Mouse (Mus musculus) stomach, postnatal 0 days (tissue): ENCODE results near the gene Catsperz. TPM values are rescaled to one million over a fixed set of nuclear protein-coding genes. Genes with fewer than 3 reads are reported as not detected.

Experiments used
- ATAC-seq: fragments of 200-750 bp; cut with Nextera tagmentation; 2 replicates; pipeline ENCODE4 v1.8.0; 2017; ENCODE audit not compliant: low FRiP score, low TSS enrichment
- DNase-seq: peaks from one replicate; pipeline ENCODE4 v3.0.0-alpha.2; 2016; ENCODE audit warnings: low spot score
- H3K27ac ChIP-seq: fragments of 300-500 bp; sonication (generic); replicated peaks from 2 replicates; pipeline ENCODE4 v1.5.1; 2014; ENCODE audit warnings: mild to moderate bottlenecking, control low read depth
- H3K27me3 ChIP-seq: fragments of 300-500 bp; sonication (generic); 2 replicates; pipeline ENCODE4 v1.6.1; 2014; ENCODE audit warnings: low read length; ENCODE audit not compliant: control insufficient read depth, insufficient read depth
- H3K36me3 ChIP-seq: fragments of 300-500 bp; sonication (generic); 2 replicates; pipeline ENCODE4 v1.6.1; 2014; ENCODE audit warnings: low read length, mixed read lengths; ENCODE audit not compliant: control insufficient read depth, insufficient read depth
- H3K4me1 ChIP-seq: fragments of 300-500 bp; sonication (generic); replicated peaks from 2 replicates; pipeline ENCODE4 v1.6.1; 2014; ENCODE audit warnings: antibody characterized with exemption; ENCODE audit not compliant: control insufficient read depth, insufficient read depth
- H3K4me2 ChIP-seq: fragments of 300-500 bp; sonication (generic); replicated peaks from 2 replicates; pipeline ENCODE4 v1.6.1; 2014; ENCODE audit warnings: low read depth, mild to moderate bottlenecking, control low read depth, moderate library complexity
- H3K4me3 ChIP-seq: fragments of 300-500 bp; sonication (generic); 2 replicates; pipeline ENCODE4 v1.5.1; 2014; ENCODE audit warnings: low read depth, low read length, control low read depth
- H3K9ac ChIP-seq: fragments of 300-500 bp; sonication (generic); 2 replicates; pipeline ENCODE4 v1.6.1; 2014; ENCODE audit warnings: mild to moderate bottlenecking, low read length, control low read depth, mixed read lengths
- H3K9me3 ChIP-seq: fragments of 300-500 bp; sonication (generic); 2 replicates; pipeline ENCODE4 v1.6.1; 2016; ENCODE audit warnings: low read length; ENCODE audit not compliant: control insufficient read depth
- CTCF ChIP-seq: IDR thresholded peaks from 2 replicates; pipeline ENCODE4 v1.5.1; 2016; ENCODE audit warnings: antibody characterized with exemption, low read depth, mild to moderate bottlenecking, moderate library complexity
- EP300 ChIP-seq: optimal IDR thresholded peaks from 2 replicates; pipeline ENCODE3; 2016; ENCODE audit warnings: antibody characterized with exemption
- WGBS: fragments of 180-500 bp; shearing (Covaris S2); extraction: QIAGEN DNeasy Blood & Tissue Kit; methylation state at CpG from one replicate; pipeline ENCODE4 v1.1.7; 2014; 5-methylcytosine and 5-hydroxymethylcytosine counted together
- polyA plus RNA-seq: library from polyadenylated mRNA; unstranded; fragments of >200 nt; fragmentation: Nextera tagmentation; extraction: Ambion mirVana; gene quantifications from 2 replicates; pipeline ENCODE4 v1.2.1, GENCODE M21; 2015

Gene Catsperz
- polyA plus RNA-seq, 1 experiment from 2014 or later = 4.5 TPM

DNA sequence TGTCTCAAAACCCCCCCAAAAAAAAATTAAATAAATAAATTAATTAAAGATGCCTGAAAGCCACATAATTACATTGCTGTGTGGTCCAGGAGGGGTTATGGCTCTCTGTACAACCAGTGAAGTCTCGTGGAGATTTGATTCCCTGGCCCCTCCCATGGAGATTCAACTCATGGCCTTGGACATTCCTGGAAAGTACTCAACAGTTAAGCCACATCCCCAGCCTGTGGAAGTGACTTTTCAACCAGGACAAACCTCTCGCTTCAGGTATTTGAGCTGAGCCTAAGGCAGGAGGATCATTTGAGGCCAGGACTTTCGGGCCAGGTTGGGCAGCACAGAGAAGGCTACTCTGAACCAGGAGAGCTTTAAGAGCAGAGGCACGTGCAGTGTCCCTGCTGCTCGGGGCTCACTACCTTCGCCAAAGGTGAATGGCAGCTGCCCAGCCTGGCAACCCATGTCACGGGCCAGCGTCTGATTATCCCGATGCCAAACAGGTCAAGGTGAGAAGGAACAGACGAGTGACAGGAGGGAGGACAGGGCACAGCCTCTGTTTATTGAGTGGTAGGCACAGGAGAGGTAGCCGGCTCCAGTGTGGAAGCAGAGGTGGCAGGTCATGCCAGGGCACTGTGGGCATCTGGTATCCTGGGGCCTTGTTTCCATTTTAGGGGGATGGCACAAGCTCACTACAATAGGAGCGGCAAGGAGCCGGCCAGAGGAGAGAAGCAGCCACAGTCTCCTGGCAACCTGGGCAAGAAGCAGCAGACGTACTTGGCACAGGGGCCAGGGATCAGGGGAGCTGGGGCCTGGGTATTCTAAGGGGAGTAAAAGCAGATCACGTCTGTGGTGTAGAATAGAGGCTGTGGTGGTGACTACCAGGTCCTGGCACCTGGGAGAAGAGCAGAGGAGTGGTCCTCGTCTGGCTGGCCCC, 12.6 kb upstream of the Catsperz start:
- no peak overlapping the region for H3K4me2 ChIP-seq
- H3K9me3 ChIP-seq = no peaks in the 10 kb centered on the region
- H3K27me3 ChIP-seq = peaks cover 7% of the 10 kb centered on the region
- H3K36me3 ChIP-seq = no peaks in the 10 kb centered on the region
- no peak overlapping the region for H3K9ac ChIP-seq
- peaks cover 5% of the 10 kb centered on the region; the same call in 1 of the 2 replicates for H3K4me1 ChIP-seq
- no peak for ATAC-seq
- WGBS = 81% methylated on average over 16 of the region's 16 CpGs
- TF ChIP-seq CTCF (no peak), EP300 (no peak)
- no peak for DNase-seq
- no peak overlapping the region for H3K4me3 ChIP-seq
- H3K27ac ChIP-seq = no peak overlapping the region

DNA sequence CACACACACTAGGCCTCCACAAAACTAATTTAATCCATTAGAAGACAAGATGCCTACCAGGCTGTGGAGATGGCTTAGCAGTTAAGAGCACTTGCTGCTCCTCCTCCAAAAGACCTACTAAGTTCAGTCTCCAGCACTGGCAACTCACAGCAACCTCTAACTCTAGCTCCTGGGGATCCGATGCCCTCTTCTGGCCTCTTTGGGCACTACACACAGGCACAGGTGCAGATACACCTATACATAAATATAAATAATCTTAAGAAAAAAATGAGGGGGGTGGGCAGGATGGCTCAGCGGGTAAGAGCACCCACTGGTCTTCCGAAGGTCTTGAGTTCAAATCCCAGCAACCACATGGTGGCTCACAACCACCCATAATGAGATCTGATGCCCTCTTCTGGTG, 11.1 kb upstream of the Catsperz start:
- Histone ChIP-seq H3K9ac (no peak overlapping the region), H3K27me3 (peaks cover 10% of the 10 kb centered on the region), H3K27ac (no peak overlapping the region), H3K4me1 (peaks cover 5% of the 10 kb centered on the region; the same call in 1 of the 2 replicates), H3K4me2 (no peak overlapping the region), H3K4me3 (no peak overlapping the region), H3K9me3 (no peaks in the 10 kb centered on the region), H3K36me3 (no peaks in the 10 kb centered on the region)
- TF ChIP-seq CTCF (peak; percentile 68), EP300 (no peak)
- no peak for ATAC-seq
- peak; percentile 55 for DNase-seq
- 15% methylated on average over 3 of the region's 3 CpGs for WGBS

DNA sequence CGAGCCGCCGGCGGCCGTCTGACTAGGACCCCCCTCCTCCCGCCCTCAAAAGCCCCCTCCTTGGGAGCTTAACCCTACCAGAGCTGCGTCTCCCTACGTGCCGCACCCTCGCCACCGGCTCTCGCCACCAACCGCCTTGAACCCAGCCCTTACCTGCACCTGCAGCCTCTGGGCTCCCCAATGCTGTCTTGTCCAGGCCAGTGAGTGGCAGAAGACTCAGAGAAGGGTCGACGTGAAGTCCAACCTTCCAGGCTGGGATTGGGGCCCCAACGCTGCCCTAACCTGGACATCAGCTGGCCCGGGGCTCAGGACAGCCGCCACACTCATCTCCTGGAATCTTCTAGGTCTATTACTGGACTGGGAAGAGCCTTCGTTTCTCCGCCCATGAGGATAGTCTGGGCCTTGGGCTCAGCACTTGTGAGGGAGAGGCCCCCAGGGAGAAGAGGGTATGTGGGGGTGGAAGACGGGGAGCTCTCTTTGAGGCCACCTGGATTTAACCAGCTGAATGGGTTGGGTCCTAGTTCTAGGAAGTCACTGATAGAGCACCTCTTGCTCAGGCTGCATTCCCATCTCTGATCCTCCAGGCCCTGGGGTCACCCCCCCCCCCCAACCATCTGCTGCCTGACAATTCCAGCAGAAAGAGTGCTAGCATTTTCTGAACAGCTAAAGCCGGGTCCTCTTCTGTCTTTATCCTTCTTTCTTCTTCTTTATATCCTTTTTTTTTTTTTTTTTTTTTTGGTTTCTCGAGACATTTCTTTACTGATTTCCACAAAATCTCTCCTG, 9.2 kb upstream of the Catsperz start, which contains the start of gene Kcnk4:
TSS of gene Kcnk4 (minus strand) at position 321 of the 783 bp plus-strand sequence.
- H3K27me3 ChIP-seq = peaks cover 10% of the 10 kb centered on the region
- no peak for TF ChIP-seq EP300
- no peak for TF ChIP-seq CTCF

DNA sequence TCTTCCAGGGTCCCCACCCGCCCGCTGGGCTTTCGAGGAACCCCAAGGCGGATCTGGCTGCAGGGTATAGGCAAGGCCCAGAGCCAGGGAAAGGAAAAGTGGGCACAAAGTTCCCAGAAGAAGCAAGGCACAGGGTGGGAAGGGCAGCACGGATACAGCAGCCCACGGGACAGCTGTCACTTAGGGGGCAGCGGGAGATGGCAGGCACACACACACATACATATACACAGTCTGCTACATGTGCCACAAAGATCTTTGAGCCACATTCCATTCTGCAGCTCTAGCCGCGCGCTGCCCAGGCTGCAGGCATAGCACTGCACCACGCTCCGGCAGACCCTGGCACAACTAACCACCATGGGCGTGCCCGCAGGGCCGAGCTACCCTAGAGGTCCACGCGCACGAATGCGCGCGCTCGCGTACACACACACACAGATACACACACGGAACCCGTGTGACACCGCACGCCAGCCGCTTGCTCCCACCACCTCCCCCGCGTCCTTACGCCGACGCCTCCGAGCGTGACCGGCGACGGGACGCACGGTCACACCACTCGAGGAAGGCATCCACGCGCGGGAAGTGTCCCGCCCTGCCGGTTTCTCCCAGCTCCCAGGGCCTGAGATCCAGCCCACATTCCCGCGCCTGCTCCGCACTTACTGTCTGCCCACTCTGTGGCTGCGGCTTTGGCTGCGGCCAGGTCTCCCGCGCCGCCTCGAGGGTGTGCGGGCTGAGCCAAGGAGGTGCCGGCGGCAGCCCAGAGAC, 8.4 kb upstream of the Catsperz start:
- Histone ChIP-seq H3K9ac (peak overlapping the region; percentile 58), H3K9me3 (no peaks in the 10 kb centered on the region), H3K4me2 (peak overlapping the region; percentile 76), H3K4me3 (peak overlapping the region; percentile 44), H3K27me3 (peaks cover 10% of the 10 kb centered on the region), H3K36me3 (no peaks in the 10 kb centered on the region), H3K27ac (no peak overlapping the region), H3K4me1 (no peaks in the 10 kb centered on the region)
- TF ChIP-seq CTCF = no peak
- no peak for TF ChIP-seq EP300
- ATAC-seq = peak; percentile 62
- WGBS = 7% methylated on average over 55 of the region's 58 CpGs
- peak; percentile 57 for DNase-seq

More for the DNA sequence above, 9.2 kb upstream of the Catsperz start, which contains the start of gene Kcnk4:
- WGBS = 17% methylated on average over 23 of the region's 23 CpGs
- no peaks in the 10 kb centered on the region for H3K36me3 ChIP-seq
- no peak within 1 kb of the TSS for H3K27ac ChIP-seq
- ATAC-seq (0 out of 2 replicates have a peak, but pooled peaks have one; percentile 9), DNase-seq (no peak)
- H3K9ac ChIP-seq = peak within 1 kb of the TSS; percentile 58
- no peaks in the 10 kb centered on the region for H3K4me1 ChIP-seq
- H3K9me3 ChIP-seq = no peaks in the 10 kb centered on the region
- peak within 1 kb of the TSS; percentile 44 for H3K4me3 ChIP-seq
- H3K4me2 ChIP-seq = peak within 1 kb of the TSS; percentile 76

DNA sequence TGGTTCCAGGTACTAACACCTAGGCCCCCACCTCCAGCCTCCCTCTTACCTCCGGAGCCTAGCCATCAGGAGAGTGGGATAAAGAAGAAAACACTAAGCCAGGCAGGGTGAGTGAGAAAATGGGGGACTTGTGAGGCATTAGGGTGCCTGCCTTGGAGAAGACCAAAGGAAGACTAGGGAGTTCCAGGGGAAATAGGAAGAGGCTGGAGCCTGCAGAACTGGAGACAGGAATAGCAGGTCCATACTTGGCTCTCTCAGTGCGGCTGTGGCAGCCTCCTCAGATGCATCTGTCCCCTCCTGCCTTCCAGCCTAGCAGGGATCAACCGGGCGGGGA, 7.9 kb upstream of the Catsperz start:
- peaks cover 10% of the 10 kb centered on the region for H3K27me3 ChIP-seq
- H3K4me2 ChIP-seq = no peak overlapping the region
- WGBS = 60% methylated on average over 4 of the region's 4 CpGs
- no peaks in the 10 kb centered on the region for H3K9me3 ChIP-seq
- TF ChIP-seq CTCF = no peak
- TF ChIP-seq EP300 = no peak
- no peak overlapping the region; the same call in 1 of the 2 replicates for H3K9ac ChIP-seq
- no peak overlapping the region for H3K4me3 ChIP-seq
- no peaks in the 10 kb centered on the region for H3K4me1 ChIP-seq
- ATAC-seq = no peak
- no peak overlapping the region for H3K27ac ChIP-seq
- no peak for DNase-seq
- H3K36me3 ChIP-seq = no peaks in the 10 kb centered on the region
